Mouse (Mus musculus) regulatory T cell (primary cell): Measurements from ENCODE around the gene Spsb1.

Source experiments
- in situ Hi-C: fragments of 300-600 bp; cut with MboI, MseI; formaldehyde crosslinking; loops from one replicate; pipeline ENCODE4 v1.15.1; 2025; ENCODE audit warnings: high pct_unique_total_duplicates

The Spsb1 gene

GRCm38 (mm10) chr4:149983921-149984645 is 29.2 kb upstream of the Spsb1 start:
- in situ Hi-C loops = no loop called here

GRCm38 (mm10) chr4:149982154-149982553 is 27.3 kb upstream of the Spsb1 start:
- in situ Hi-C loops = no loop called here

- in situ Hi-C loops = no loop called here
These were observed 25.0 kb upstream of the Spsb1 start for GRCm38 (mm10) chr4:149979819-149980308.

- in situ Hi-C loops = no loop called here
These were observed 24.0 kb upstream of the Spsb1 start for GRCm38 (mm10) chr4:149978820-149979219.

- in situ Hi-C loops = no loop called here
These were observed 23.1 kb upstream of the Spsb1 start for GRCm38 (mm10) chr4:149977801-149978544.

- in situ Hi-C loops = no loop called here
These were observed 22.3 kb upstream of the Spsb1 start for GRCm38 (mm10) chr4:149977181-149977580.

- in situ Hi-C loops = no loop called here
These were observed 20.9 kb upstream of the Spsb1 start for GRCm38 (mm10) chr4:149975730-149976254.

- in situ Hi-C loops = no loop called here
These were observed 20.4 kb upstream of the Spsb1 start for GRCm38 (mm10) chr4:149975291-149975690.

- in situ Hi-C loops = no loop called here
These were observed 16.6 kb upstream of the Spsb1 start for GRCm38 (mm10) chr4:149971393-149971792.

GRCm38 (mm10) chr4:149968526-149968925 is 13.7 kb upstream of the Spsb1 start:
- in situ Hi-C loops = no loop called here

- in situ Hi-C loops = no loop called here
These were observed 12.1 kb upstream of the Spsb1 start for GRCm38 (mm10) chr4:149966963-149967362.

- in situ Hi-C loops = no loop called here
These were observed 11.4 kb upstream of the Spsb1 start for GRCm38 (mm10) chr4:149966252-149966651.

- in situ Hi-C loops = no loop called here
These were observed 10.8 kb upstream of the Spsb1 start for GRCm38 (mm10) chr4:149965672-149966071.

GRCm38 (mm10) chr4:149965242-149965641 is 10.4 kb upstream of the Spsb1 start:
- in situ Hi-C loops = no loop called here

GRCm38 (mm10) chr4:149964770-149965169 is 9.9 kb upstream of the Spsb1 start:
- in situ Hi-C loops = no loop called here

GRCm38 (mm10) chr4:149964285-149964684 is 9.4 kb upstream of the Spsb1 start:
- in situ Hi-C loops = no loop called here

- in situ Hi-C loops = no loop called here
These were observed 5.5 kb upstream of the Spsb1 start for GRCm38 (mm10) chr4:149960391-149960790.

GRCm38 (mm10) chr4:149959816-149960215 is 5.0 kb upstream of the Spsb1 start:
- in situ Hi-C loops = loop anchor here (5.0 kb wide), 2 partner anchors 118 to 153 kb away; no protein-coding TSS in a partner anchor

- in situ Hi-C loops = loop anchor here (5.0 kb wide), 2 partner anchors 116 to 151 kb away; no protein-coding TSS in a partner anchor
These were observed 3.7 kb upstream of the Spsb1 start for GRCm38 (mm10) chr4:149958566-149958965.

- in situ Hi-C loops = loop anchor here (5.0 kb wide), 2 partner anchors 114 to 149 kb away; no protein-coding TSS in a partner anchor
These were observed 1.2 kb upstream of the Spsb1 start for GRCm38 (mm10) chr4:149956048-149956447.

- in situ Hi-C loops = loop anchor here (5.0 kb wide), 2 partner anchors 113 to 148 kb away; no protein-coding TSS in a partner anchor
These were observed 788 bp upstream of the Spsb1 start for GRCm38 (mm10) chr4:149955631-149956030.
